Mouse (Mus musculus) frontal cortex, adult (tissue): Measurements from ENCODE around the gene Syvn1.
"Not testable (repeated sequence)": the region's sequence is repeated elsewhere in the genome, so short reads cannot be mapped to it uniquely, and the experiment has no call there.

ENCODE experiments used
- ATAC-seq: cut with Nextera tagmentation; 2 replicates; pipeline ENCODE4 v1.9.2; 2017; ENCODE audit warnings: mild to moderate bottlenecking, moderate library complexity, mixed read lengths; ENCODE audit not compliant: low TSS enrichment

Gene Syvn1

DNA sequence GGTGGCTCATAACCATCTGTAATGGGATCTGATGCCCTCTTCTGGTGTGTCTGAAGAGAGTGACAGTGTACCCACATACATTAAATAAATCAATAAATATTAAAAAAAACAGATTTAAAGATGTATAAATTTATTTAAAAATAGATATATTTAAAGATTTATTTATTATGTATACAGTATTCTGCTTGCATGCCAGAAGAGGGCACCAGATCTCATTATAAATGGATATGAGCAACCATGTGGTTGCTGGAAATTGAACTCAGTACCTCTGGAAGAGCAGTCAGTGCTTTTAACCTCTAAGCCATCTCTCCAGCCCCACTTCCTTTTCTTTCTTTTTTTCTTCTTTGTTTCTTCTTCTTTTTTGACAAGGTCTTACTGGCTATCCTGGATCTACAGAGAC lies 6.4 kb upstream of the Syvn1 start:
- no peak for ATAC-seq

DNA sequence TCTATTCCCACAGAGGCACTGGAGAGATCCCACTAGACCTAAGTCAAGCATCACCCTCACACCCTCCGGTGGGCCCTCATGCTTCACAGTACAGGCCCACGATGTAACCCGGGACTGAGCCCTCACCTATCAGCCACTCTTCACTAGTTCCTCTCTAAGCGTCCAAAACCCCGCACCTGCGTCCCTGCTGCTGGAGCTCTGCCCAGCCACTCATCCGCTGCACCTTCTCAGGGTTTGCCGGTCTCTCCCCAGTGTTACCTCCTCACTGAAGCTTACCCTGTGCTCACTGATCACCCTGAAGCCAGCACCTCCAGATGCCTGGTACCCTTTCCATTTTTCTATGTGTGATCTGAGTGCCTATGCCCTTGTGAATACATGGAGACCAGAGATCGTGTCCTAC lies 4.1 kb upstream of the Syvn1 start:
- ATAC-seq: no peak

DNA sequence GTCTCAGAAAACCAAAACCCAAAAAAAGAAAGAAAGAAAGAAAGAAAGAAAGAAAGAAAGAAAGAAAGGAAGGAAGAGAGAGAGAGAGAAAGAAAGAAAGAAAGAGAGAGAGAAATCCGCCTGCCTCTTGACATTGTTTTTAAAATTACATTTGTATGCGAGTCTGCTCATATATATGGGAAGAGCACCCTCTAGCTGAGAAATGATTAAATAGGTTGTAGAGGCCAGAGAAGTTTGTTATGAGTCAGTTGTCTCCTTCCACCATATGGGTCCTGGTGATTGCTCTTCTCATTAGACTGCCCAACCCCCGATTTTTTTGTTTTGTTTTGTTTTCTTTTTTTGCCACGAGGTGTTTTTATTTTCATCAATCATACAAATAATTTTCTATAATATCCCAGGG lies 2.3 kb upstream of the Syvn1 start:
- not testable (repeated sequence) for ATAC-seq

DNA sequence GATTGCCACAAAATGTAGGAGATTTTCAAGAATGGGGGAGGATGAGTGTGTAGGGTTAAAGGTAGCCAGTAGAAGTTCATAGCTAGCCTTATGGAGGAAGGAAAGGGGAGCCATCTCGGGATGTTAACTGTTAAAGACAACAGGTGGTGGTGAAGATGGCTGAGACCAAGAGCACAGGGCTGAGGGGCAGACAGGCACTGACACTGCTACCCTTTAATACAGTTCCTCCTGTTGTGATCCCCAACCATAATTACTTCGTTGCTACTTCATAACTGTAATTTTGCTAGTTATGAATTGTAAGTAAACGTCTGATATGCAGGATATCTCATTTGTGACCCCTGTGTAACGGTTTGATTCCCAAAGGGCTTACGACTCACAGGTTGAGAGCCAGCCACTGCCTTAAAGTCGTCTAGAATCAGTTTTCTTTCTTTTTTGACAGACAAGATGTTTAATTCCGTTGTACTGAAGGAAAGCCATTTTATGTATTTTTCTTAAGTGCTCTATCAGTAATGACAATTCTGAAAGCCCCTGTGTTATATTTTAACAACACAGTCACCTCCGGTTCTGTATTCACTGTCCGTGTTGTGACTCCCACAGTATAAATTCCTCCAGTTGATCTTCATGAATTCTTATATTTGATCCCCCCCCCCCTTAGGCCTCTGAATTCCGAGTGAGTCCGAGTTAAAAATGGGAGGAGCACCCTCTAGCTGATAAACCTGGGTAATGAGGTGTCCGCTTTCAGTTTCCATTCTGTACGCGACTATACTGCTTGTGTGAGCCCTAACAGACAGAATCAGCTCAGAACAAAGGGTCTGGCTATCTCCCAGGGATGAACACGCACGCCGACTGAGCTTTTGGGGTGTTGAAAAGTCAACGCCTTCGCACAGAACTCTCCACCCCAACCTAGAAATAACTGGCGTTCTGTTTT lies 746 bp upstream of the Syvn1 start:
- ATAC-seq: peak; percentile 28; the same call in 1 of the 2 replicates

DNA sequence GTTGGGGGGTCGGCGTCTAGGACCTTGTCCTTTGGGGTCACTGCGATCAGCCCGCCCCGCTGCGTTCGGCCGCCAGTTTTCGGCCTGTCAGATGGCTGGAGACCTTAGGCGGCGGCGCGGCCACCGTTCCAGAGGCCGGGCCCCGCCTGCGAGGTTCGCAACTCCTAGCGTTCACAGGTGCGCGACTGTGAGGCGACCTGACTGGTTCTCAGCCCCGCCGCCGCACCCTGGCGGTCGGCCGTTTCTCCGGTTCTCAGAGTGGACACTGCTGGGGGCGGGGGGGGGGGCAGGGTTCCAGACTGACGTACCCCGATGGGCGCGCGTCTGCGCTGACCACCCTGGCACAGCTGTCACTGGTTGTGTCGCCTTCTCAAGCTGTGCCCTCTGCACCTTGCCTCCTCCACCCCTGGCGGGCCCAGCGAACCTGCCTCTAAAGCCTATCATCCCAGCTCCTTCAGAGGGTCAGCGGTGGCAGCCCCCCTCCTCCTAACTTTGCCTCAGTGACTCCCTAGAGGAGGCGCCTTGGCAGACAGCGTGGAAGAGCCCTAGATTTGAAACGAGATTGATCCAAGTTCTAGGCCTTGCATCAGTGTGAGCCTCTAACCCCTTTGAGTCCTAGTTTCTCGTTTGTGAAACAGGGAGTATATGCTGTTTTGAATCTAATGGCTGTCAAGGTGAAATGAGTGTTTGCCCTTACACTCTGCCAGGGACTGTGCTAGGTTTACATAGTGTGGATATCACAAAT lies 950 bp downstream of the Syvn1 start:
- no peak for ATAC-seq

DNA sequence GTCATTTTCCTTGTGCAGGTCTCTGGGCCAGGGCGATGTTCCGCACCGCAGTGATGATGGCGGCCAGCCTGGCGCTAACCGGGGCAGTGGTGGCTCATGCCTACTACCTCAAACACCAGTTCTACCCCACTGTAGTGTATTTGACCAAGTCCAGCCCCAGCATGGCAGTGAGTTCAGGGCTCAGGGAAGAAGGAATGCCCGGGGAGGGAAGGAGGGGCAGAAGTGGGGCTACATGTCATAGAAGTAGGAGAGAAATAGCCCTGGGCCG lies 1.5 kb downstream of the Syvn1 start:
- ATAC-seq: no peak

DNA sequence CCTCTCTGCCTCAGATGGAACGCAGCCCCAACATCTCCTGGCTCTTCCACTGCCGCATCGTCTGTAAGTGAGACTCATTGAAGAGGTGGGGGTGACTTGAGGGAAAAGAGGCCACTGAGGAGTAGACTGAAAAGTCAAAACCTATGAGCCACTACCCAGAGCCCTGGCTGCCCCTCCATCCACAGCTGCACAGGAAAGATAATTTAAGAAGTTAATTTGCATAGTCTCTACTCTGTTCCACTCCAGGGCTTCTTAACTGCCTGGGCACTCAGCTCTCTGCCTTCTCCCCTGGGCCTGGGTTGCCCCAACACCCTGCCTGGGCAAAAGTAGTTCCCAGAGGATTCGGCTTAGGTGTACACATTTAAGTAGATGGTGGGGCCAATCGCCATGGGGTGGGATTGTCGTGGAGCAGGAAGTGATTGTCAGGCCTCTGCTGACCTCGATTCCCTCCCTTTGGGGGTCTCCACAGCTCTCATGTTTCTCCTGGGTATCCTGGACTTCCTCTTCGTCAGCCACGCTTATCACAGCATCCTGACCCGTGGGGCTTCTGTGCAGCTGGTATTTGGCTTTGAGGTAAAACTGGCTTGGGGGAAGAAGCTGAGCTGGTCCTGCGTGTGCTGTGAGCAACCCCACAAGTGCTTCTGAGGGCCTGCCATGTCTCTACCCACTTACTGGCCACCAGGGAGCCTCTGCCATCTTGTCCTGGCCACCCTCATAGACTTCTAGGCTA lies 2.5 kb downstream of the Syvn1 start:
- ATAC-seq: no peak

DNA sequence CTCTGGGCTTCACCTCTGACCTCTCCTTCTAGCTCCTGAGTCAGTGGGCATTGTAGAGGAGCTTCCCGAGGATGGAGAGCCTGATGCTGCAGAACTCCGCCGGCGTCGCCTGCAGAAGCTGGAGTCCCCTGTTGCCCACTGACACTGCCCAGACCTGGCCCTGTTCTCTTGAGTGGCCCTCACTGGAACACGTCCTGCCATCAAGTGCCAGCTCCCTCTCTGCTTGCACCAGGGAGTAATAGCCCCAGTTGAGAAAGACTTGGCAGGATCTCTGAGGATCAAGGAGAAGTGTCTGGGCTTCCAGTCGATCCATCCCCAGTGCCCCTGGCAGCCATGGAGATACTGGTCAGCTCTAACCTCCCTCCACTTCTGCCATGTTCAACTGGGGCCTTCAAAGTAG lies 6.1 kb downstream of the Syvn1 start:
- no peak for ATAC-seq

DNA sequence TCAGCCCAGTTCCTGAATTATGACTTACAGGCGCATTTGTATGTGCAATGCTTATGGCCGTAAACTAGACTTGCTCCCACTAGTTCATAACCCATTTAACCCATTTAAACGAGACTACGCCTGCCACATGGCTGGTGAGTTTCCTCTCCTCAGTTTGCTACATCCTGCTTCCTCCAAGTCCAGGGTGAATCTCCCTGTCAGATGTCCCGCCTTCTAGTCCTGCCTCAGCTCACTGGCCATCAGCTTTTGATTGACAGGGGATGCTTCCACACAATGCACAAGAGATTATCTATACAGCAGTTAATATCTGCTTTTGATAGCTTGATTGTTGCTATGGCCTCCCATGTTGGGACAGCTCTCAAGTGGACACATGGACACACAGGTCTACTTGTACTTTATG lies 7.9 kb downstream of the Syvn1 start:
- ATAC-seq: no peak

DNA sequence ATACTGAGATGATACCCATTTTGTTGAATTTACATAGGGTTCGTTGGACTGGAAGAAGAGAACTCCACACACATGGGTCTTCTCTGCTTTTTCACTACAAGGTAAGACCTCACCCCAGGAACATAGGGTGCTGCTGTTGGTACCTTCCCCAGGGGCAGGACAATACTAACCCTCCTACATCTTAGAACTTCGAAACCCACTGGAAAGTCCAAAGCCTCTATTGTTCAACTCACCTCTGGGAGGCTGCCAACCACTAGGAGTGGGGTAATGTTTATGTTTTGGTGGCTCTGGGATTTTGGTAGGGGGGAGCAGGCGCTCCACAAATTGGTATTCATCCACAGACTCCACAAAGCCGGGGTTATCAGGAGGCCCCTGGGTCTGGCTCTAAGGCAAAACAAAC lies 10.3 kb downstream of the Syvn1 start:
- no peak for ATAC-seq

DNA sequence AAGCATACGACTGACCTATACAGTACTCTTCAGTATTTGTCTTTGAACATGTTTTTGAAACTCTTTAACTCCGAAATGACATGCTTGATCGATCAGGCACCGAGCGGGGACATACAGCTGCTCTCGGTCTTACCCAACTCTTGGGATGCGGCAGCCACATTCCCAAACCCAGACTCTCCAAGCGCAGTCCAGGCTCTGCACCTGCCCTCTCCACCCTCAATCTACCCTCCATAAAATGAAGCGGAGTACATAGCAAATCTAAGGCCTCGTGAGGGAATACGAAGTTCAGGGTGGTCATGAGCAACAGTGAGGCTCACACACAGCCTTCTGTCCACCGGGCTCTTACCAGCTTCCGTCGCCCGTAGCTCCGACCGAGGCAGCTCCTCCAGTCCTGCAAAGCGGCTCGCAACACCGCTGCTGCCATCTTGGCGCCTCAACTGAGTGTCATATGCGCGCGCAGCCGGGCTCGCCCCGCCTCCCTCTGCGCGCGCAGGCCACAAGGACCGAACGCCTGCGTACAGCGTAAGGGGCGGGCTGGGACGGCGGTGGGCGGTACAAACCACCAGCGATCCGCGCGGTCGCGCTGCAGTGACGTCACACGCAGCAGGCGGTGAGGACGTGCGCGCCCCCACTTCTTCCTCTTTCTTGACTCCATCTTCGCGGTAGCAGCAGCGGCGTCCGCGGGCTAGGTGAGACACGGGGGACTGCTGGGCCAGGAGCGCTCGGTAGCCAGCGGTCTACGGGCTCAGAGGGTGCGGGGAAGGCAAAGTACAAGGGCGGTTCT lies 11.1 kb downstream of the Syvn1 start, which contains the start of the genes Mrpl49 and Fau:
Gene Mrpl49 (minus strand): TSS at position 473 of the 784 bp plus-strand sequence.
Gene Fau (plus strand): TSS at position 532 of the 784 bp plus-strand sequence.
- ATAC-seq: peak; percentile 76

DNA sequence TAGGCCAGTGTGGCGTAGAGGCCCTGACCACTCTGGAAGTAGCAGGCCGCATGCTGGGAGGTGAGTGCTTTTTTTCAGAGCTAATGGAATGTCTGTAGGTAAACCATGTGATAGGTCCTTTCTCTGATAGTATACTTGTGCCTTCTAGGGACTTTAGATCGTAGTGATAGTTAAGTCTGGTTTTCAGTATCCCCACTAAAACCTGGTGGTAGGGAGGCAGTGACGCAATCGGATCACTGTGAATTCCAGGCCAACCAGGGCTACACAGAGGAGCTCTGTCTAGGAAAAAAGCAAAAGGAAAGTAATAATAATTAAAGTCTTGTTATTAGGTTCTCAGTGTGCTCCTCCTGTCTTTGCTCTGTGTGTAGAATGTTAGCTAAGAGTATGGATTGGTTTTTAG lies 12.1 kb downstream of the Syvn1 start:
- no peak for ATAC-seq

DNA sequence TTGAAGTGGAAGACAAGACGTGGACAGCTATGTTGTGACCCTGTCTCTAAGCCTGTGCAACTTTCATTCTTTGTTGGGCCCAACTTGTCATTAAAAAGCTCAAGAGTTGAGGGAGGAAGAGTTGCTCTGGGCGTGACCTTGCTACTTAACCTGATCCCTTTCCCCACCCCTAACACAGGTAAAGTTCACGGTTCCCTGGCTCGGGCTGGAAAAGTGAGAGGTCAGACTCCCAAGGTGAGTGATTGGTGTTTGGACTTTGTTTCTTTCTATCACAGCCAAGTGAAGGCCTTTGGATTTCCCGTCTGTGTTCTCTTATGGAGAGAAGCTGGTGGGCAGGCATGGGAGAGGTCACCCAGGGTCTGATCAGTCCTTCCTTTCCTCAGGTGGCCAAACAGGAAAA lies 12.6 kb downstream of the Syvn1 start:
- ATAC-seq: no peak

DNA sequence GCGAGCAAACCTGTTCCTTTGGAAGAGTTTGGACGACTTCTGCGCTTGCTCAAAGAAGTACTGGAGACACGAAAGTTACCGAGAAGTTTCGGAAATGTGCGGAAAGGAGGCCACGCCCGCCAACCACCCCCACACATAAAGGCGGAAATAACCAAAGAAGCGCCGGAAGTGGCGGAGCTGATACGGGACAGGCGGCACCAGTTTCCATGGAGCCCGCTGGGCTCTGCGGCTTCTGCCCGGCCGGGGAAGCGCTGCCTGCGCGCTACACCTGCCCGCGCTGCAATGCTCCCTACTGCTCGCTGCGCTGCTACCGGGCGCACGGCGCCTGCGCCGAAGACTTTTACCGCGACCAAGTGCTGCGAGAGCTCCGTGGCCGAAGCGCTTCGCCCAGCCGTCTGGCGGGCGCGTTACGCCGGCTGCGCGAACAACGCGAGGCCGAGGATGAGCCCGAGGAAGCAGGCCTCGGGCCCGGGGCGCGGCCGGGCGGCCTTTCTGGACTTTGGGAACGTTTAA lies 14.7 kb downstream of the Syvn1 start, which contains the start of gene Znhit2:
Gene Znhit2 (plus strand): TSS at position 172 of the 513 bp plus-strand sequence.
- peak; percentile 79 for ATAC-seq

DNA sequence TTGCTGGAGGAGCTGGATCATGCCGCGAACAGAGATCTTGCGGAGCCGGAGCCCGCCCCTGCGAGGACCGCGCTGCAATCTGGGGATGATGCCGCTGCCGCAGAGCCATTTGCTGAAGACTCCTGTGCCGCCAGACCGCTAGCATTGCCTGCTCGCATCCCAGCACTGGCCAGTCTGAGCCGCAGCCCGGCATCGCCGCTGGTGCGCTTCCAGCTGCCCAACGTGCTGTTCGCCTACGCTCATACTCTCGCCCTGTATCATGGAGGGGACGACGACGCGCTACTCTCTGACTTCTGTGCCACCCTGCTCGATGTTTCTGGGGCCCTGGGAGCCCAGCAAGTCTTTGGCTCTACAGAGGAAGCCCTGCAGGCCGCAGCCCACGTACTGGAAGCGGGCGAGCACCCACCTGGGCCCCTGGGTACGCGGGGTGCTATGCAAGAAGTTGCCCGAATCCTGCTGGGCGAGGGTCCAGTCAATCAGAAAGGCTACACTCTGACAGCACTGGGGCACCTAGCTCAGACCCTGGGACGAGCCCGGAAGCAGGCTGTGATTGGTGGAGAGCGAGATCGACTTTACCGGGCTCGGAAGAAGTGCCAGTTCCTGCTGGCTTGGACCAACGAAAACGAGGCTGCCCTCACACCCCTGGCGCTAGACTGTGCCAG lies 15.4 kb downstream of the Syvn1 start:
- no peak for ATAC-seq

DNA sequence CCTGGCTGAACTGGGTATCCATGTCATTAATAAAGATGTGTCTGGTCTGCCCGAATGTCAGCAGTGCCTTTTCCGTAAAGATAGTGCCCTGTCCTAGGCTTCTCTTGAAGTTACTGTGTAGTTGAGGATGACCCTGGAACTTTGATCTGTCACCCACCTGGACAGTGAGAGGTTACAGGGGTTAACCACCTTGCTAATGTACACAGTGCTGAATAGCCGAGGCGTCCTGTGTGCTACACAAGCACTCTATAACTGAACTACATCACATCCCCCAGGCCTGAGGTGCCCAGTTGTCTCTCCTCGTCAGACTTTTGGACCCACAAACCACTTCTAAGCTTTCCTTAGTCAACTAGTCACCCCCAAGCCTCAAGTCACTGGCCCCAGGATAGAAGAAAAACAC lies 16.0 kb downstream of the Syvn1 start:
- no peak for ATAC-seq

DNA sequence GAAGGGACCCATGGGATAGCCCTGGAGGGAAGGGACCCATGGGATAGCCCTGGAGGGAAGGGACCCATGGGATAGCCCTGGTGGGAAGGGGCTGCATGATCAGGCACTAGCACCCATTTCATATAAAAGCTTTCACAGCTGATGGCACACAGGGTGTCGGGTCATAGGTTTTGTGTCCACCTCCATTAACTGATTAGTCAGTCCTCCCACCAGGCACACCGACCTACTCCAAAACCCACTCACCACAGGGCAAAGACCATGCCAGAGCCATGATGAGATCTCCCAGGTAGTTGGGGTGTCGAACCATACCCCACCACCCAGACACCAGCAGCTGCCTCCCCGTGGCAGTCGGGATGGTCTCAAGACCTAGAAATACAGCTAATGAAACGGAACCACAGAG lies 16.7 kb downstream of the Syvn1 start:
- ATAC-seq: no peak

DNA sequence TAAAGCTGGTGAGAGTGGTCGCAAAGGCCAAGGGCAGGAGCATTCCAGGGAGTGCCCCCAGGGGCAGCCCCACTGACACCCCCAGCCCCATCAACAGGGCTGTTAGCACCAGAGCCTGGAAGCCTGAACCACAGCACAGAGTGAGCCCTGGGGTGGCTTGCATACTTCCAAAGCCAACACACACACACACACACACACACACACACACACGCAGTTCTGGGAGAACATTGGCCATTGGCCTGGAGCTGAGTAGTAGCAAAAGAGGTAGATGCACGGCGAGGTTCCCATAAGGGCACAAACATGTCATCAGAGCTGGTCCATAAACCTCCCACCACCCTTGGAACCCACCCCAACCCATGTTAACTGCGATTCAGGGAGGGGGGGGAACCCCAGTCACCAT lies 20.2 kb downstream of the Syvn1 start:
- ATAC-seq: no peak

DNA sequence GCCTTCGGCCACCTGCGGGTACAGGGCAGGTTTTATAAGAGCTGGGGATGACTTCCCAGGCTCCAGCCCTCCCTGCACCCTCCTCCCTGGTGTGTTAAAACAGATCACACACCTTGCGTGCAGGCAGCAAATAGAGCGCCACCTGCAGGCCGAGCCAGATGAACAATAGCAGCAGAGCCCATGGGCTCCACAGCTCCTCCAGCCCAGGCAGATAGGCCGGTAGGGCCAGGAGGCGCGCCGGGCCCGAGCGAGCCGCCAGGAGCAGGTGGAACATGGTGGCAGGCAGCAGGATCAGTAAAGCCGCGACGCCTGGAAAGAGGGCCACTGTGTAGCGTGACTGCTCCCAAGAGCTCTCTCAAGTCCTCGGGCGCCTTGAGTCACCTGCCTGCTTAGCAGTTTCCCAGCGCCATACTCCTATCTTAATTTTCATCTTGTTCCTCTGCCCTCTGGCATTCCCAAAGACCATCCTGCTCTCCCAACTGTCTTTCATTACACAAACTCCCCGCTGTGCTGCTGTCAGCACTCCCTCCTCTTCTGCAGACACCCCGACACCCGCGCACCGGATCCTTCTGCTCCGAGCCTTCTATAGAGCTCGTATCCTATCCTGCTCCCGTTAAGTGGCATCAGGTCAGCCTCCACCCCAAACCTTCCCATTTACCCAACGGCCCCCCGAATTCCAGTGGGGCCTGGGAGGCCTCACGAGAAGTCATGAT lies 20.8 kb downstream of the Syvn1 start:
- peak; percentile 71 for ATAC-seq

DNA sequence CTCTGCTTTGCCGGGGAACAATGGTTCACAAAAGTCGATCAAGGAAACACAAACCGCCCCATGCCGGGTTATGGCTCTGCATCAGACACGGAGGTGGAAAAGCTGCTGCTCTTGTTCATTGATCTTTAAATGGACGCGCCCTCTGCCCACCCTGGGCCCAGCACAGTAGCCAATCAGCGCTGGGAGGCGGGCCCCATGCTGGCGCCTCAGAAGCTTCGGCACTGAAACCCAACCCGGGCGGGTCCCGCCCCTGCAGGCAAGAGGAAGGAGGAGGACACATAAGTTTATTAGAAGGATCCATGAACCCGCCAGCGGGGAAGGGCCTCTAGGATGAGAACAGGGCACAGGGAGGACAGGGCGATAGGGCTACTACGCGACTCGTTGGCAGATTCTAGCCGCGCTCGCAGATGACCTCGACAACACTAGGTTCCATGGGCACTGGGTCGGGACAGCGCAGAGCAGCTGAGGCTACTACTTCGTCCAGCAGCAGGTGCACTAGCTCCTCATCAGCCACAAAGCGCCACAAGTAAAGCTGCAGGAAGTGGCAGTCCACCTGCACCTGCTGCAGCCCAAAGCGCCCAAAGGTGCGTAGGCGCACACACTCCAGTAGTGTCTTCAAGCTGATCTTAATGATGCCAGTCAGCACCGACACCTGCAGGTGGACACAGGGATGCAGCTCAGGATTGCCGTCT lies 21.5 kb downstream of the Syvn1 start, which contains the start of gene Tm7sf2:
Gene Tm7sf2 (minus strand): TSS at position 650 of the 692 bp plus-strand sequence.
- peak; percentile 86 for ATAC-seq
